Mouse (Mus musculus) limb, embryonic 14.5 days (tissue): ENCODE results near the gene Lyar. TPM values are rescaled to one million over a fixed set of nuclear protein-coding genes. Genes with fewer than 3 reads are reported as not detected.

Experiments
- ATAC-seq: fragments of 200-750 bp; cut with Nextera tagmentation; 2 replicates; pipeline ENCODE4 v1.8.0; 2017; ENCODE audit warnings: low read depth, moderate number of reproducible peaks, moderate TSS enrichment; ENCODE audit not compliant: low FRiP score
- DNase-seq: peaks from one replicate; pipeline ENCODE4 v3.0.0-alpha.2; 2015; ENCODE audit warnings: low spot score
- H3K27ac ChIP-seq: fragments of 300-500 bp; sonication (generic); replicated peaks from 2 replicates; pipeline ENCODE4 v1.5.1; 2014; ENCODE audit warnings: low read depth, mild to moderate bottlenecking, low read length, moderate library complexity, mixed read lengths
- H3K27me3 ChIP-seq: fragments of 300-500 bp; sonication (generic); 2 replicates; pipeline ENCODE4 v1.6.1; 2014; ENCODE audit warnings: low read length, mixed read lengths; ENCODE audit not compliant: control insufficient read depth, insufficient read depth
- H3K36me3 ChIP-seq: fragments of 300-500 bp; sonication (generic); 2 replicates; pipeline ENCODE4 v1.6.1; 2014; ENCODE audit warnings: mild to moderate bottlenecking, low read length, moderate library complexity, mixed read lengths; ENCODE audit not compliant: control insufficient read depth, insufficient read depth
- H3K4me1 ChIP-seq: fragments of 300-500 bp; sonication (generic); 2 replicates; pipeline ENCODE4 v1.6.1; 2014; ENCODE audit warnings: antibody characterized with exemption, low read length, mixed read lengths; ENCODE audit not compliant: control insufficient read depth, insufficient read depth
- H3K4me2 ChIP-seq: fragments of 300-500 bp; sonication (generic); replicated peaks from 2 replicates; pipeline ENCODE4 v1.6.1; 2014; ENCODE audit warnings: low read depth, mild to moderate bottlenecking, low read length, moderate library complexity; ENCODE audit not compliant: severe bottlenecking
- H3K4me3 ChIP-seq: fragments of 300-500 bp; sonication (generic); replicated peaks from 2 replicates; pipeline ENCODE4 v1.5.1; 2014; ENCODE audit warnings: low read length
- H3K9ac ChIP-seq: fragments of 300-500 bp; sonication (generic); 2 replicates; pipeline ENCODE4 v1.6.1; 2014; ENCODE audit warnings: mild to moderate bottlenecking, low read depth, low read length, moderate library complexity; ENCODE audit not compliant: severe bottlenecking
- H3K9me3 ChIP-seq: fragments of 300-500 bp; sonication (generic); 2 replicates; pipeline ENCODE4 v1.6.1; 2016; ENCODE audit warnings: low read length; ENCODE audit not compliant: control insufficient read depth
- POLR2A ChIP-seq: fragments of 200-500 bp; IDR thresholded peaks from 2 replicates; pipeline ENCODE4 v1.8.0; 2012; ENCODE audit warnings: inconsistent platforms, mild to moderate bottlenecking, moderate library complexity, borderline replicate concordance; ENCODE audit not compliant: insufficient read depth, insufficient read length; ENCODE audit errors: extremely low read depth
- WGBS: fragments of 180-500 bp; shearing (Covaris S2); extraction: QIAGEN DNeasy Blood & Tissue Kit; methylation state at CpG from one replicate; pipeline ENCODE4 v1.1.7; 2014; 5-methylcytosine and 5-hydroxymethylcytosine counted together
- polyA plus RNA-seq, 2 experiments: library from polyadenylated mRNA; depleted of rRNA in 1 of 2; stranded (reverse) in 1 of 2; unstranded in 1 of 2; fragments of >200 nt; fragmentation: Nextera tagmentation in 1 of 2; extraction: Ambion mirVana in 1 of 2; gene quantifications; 2 replicates each; pipeline versions ENCODE4 v1.2.1 to v1.2.3; 2012 to 2014

Gene Lyar
- polyA plus RNA-seq, 2 experiments = 54.7 to 85.2 TPM

- Histone ChIP-seq H3K9me3 (no peaks in the 10 kb centered on the region), H3K4me1 (peaks cover 18% of the 10 kb centered on the region), H3K4me3 (peak overlapping the region; percentile 90), H3K9ac (peak overlapping the region; percentile 81), H3K27ac (0 out of 2 replicates have a peak overlapping the region, but pooled peaks have one; percentile 43), H3K27me3 (no peaks in the 10 kb centered on the region), H3K36me3 (peaks cover 37% of the 10 kb centered on the region), H3K4me2 (peak overlapping the region; percentile 86)
- DNase-seq (no peak), ATAC-seq (peak; percentile 80)
- 1% methylated on average over 35 of the region's 35 CpGs for WGBS
- TF ChIP-seq POLR2A = no peak
These were observed 431 bp upstream of the Lyar start for GRCm38 (mm10) chr5:38219771-38220307.

GRCm38 (mm10) chr5:38235422-38235821 is 15.2 kb downstream of the Lyar start:
- Histone ChIP-seq H3K9me3 (no peaks in the 10 kb centered on the region), H3K4me1 (no peaks in the 10 kb centered on the region), H3K27me3 (no peaks in the 10 kb centered on the region), H3K4me3 (no peak overlapping the region), H3K27ac (no peak overlapping the region), H3K36me3 (peaks cover 47% of the 10 kb centered on the region), H3K4me2 (no peak overlapping the region), H3K9ac (no peak overlapping the region)
- 68% methylated on average over 4 of the region's 4 CpGs for WGBS
- no peak for DNase-seq
- no peak for TF ChIP-seq POLR2A
- no peak for ATAC-seq

- H3K4me1 ChIP-seq = no peaks in the 10 kb centered on the region
- WGBS = 95% methylated on average over 2 of the region's 2 CpGs
- no peaks in the 10 kb centered on the region for H3K9me3 ChIP-seq
- no peak overlapping the region for H3K9ac ChIP-seq
- H3K4me3 ChIP-seq = no peak overlapping the region
- ATAC-seq (no peak), DNase-seq (no peak)
- H3K36me3 ChIP-seq = peaks cover 36% of the 10 kb centered on the region
- no peak overlapping the region for H3K4me2 ChIP-seq
- H3K27ac ChIP-seq = no peak overlapping the region
- no peak for TF ChIP-seq POLR2A
- H3K27me3 ChIP-seq = no peaks in the 10 kb centered on the region
These were observed 16.4 kb downstream of the Lyar start for GRCm38 (mm10) chr5:38236627-38237026.

GRCm38 (mm10) chr5:38240727-38241472 is 20.6 kb downstream of the Lyar start:
- ATAC-seq = no peak
- H3K27me3 ChIP-seq = no peaks in the 10 kb centered on the region
- no peak overlapping the region for H3K4me2 ChIP-seq
- H3K36me3 ChIP-seq = no peaks in the 10 kb centered on the region
- H3K9ac ChIP-seq = no peak overlapping the region
- H3K4me1 ChIP-seq = no peaks in the 10 kb centered on the region
- no peak overlapping the region for H3K27ac ChIP-seq
- DNase-seq = no peak
- 55% methylated on average over 5 of the region's 5 CpGs for WGBS
- no peak for TF ChIP-seq POLR2A
- no peaks in the 10 kb centered on the region for H3K9me3 ChIP-seq
- no peak overlapping the region for H3K4me3 ChIP-seq

GRCm38 (mm10) chr5:38241473-38241834 is 21.2 kb downstream of the Lyar start:
- Histone ChIP-seq H3K9me3 (no peaks in the 10 kb centered on the region), H3K4me1 (no peaks in the 10 kb centered on the region), H3K27me3 (no peaks in the 10 kb centered on the region), H3K4me3 (no peak overlapping the region), H3K4me2 (no peak overlapping the region), H3K9ac (no peak overlapping the region), H3K36me3 (no peaks in the 10 kb centered on the region), H3K27ac (no peak overlapping the region)
- ATAC-seq = no peak
- 84% methylated on average over 3 of the region's 3 CpGs for WGBS
- TF ChIP-seq POLR2A = no peak
- no peak for DNase-seq
